Mouse (Mus musculus) granulocyte monocyte progenitor cell, adult 5-6 weeks (primary cell): ENCODE measurements around the gene Speer4c. TPM values are rescaled to one million over a fixed set of nuclear protein-coding genes. Genes with fewer than 3 reads are reported as not detected.
"Not testable (repeated sequence)": the region's sequence is repeated elsewhere in the genome, so short reads cannot be mapped to it uniquely, and the experiment has no call there.

Experiments used
- ATAC-seq: replicated peaks from 2 replicates; pipeline ENCODE4 v1.8.0; 2016; ENCODE audit warnings: mild to moderate bottlenecking, moderate TSS enrichment, inconsistent platforms; ENCODE audit not compliant: poor library complexity, severe bottlenecking
- total RNA-seq, 2 experiments: library from RNA; stranded (forward) in 1 of 2; stranded (reverse) in 1 of 2; fragments of 200-712, 200-1000 nt in 1 of 2; fragments of >200 nt in 1 of 2; fragmentation: Nextera tagmentation in 1 of 2; gene quantifications; 2 replicates each; pipeline ENCODE4 v1.2.3; 2014 to 2017

Gene Speer4c
- total RNA-seq (2014; fragmentation: Nextera tagmentation) (not detected in 2 replicates), total RNA-seq (2017) (not detected in 2 replicates)

- not testable (repeated sequence) for ATAC-seq
These were observed at the start of gene Speer4c for GRCm38 (mm10) chr5:15714171-15714570. TSS of gene Speer4c (minus strand) at chr5:15714271.

DNA sequence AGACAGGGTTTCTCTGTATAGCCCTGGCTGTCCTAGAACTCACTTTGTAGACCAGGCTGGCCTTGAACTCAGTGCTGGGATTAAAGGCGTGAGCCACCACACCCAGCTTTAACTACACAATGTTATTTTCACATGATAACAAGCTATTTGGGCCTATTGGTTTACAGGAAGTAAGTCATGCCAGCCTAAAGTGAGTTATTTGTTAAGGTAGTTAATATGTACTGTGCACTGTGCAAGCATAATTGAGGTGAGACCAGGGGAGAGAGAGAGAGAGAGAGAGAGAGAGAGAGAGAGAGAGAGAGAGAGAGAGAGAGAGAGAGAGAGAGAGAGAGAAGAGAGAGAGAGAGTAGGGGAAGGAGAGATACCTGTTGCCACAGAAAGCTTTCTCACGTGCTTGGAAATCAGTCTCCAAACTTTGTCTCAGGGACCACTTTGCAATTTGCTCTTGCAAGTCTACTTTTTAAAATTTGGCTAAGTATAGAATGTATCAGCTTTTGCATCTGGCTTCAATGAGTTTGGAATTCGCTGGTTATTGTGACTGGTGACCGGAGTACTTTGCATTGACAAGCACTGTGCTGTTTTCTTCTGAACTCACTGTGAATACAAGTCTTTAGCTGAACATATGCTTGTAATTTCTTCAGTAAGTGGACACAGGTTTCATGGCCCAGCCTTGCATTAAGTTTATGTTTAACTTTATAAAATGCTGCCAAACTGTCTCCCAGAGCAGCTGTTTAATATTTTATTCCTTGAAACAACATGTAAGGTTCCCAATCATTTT, 33.6 kb upstream of the Speer4c start:
- no peak for ATAC-seq

- ATAC-seq = no peak
These were observed 20.2 kb upstream of the Speer4c start for GRCm38 (mm10) chr5:15734097-15734867.

DNA sequence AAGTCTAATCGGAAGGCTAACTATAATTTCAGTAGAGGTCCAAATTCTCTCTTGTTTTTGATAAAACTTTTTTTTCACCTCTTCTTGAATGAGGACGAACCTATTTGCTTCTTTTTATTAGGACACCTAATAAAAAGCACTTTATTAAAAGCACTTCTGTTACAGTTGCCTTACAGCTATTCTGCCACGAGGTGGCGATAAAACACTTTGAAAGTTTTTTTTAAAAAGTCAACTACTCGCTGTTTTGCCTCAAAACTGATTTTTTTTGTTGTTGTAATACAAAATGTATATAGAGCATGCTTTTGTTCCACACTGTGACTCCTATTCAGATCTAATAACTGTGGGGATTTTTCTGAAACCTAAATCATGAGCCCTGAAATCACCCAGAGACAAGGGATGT, 11.2 kb downstream of the Speer4c start:
- ATAC-seq = not testable (repeated sequence)

- ATAC-seq = not testable (repeated sequence)
These were observed 16.4 kb downstream of the Speer4c start for GRCm38 (mm10) chr5:15697719-15698118.

GRCm38 (mm10) chr5:15691849-15692248, 22.2 kb downstream of the Speer4c start:
- not testable (repeated sequence) for ATAC-seq

DNA sequence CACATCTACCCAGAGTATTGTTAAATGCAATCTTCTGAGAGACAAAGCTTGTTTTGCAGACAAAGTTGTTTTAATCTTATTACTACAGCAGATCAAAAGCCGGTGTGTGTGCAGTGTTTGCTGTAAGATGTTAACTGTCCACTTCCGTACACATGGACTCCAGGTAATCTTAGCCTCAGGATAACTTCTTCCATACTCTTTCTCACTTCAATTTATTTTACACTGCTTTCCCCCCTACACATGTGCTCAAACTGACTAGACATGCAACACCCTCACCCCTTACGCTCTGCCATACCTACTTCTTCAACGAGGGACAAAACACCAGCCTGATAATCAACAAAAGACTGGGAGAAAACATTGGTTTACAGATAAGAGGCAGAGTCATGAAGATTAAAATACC, 23.2 kb downstream of the Speer4c start:
- ATAC-seq = not testable (repeated sequence)

DNA sequence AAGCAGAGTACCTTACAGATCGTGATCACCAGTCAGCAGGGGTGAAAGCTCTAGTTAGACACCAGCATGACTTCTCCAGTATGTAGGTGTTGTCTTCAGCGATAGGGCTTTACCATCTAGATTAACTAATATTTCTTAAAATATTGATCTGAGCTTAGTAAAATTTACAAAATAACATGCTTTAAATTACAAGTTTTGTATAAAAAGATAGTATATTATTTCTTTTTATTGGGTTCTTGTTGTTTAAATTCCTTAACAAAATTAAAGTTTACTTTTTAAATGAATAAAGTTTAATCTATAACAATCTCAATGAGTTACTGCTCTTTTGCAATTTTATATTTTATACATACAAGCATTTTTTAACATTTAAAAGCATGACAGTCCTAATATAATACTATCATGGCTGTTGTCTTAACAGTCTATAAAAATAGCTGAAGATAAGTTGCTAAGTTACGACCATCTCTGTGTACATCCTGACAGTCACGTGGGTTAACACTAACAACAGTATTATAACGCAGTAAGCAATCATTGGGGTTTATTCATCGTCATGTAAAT, 24.3 kb downstream of the Speer4c start:
- not testable (repeated sequence) for ATAC-seq

GRCm38 (mm10) chr5:15688874-15689658, 25.0 kb downstream of the Speer4c start:
- ATAC-seq = not testable (repeated sequence)

GRCm38 (mm10) chr5:15681301-15682035, 32.6 kb downstream of the Speer4c start:
- not testable (repeated sequence) for ATAC-seq

DNA sequence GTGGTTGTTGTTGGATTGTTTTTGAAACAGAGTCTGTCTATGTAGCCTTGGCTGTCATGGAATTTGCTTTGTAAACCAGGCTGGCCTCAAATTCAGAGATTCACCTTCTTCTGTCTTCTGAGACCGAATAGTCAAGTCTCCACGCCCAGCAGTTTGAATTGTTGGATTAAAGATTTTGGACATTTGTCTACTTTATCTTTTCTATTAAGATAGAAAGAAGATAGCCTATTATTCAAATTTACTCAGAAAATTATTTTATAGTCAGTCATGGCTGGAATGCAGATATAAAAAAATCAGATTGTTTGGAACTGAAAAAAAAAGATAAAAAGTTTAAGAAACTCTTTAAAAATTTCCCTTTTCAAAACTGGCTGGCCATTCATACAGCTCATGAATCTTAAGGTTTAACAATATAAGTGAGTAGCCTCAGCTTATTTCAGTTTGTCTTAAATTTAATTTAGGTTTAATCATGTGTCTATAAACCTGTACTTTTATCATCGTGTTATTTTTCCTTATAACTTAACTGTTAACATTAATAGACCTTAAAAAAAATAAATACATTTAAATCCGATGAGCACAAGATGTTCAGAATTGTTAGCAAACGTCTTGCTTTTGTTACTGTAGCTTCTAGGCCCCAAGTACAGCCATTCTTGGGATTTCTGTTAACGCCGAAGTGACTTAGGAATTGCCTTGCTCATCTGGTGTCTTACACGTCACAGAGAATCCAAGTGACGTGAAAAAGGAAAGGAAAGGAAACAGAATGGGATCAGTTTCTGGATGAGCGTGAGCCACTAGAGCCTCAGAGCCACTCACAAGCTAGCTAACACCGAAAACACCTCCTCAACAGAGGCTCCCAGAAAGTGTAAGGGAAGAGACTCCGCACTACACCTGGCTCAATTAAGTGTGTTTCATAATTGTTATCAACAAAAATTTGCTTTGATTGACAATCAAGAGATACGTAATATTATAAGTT, 33.8 kb downstream of the Speer4c start:
- not testable (repeated sequence) for ATAC-seq

- ATAC-seq = not testable (repeated sequence)
These were observed 35.2 kb downstream of the Speer4c start for GRCm38 (mm10) chr5:15678907-15679306.

DNA sequence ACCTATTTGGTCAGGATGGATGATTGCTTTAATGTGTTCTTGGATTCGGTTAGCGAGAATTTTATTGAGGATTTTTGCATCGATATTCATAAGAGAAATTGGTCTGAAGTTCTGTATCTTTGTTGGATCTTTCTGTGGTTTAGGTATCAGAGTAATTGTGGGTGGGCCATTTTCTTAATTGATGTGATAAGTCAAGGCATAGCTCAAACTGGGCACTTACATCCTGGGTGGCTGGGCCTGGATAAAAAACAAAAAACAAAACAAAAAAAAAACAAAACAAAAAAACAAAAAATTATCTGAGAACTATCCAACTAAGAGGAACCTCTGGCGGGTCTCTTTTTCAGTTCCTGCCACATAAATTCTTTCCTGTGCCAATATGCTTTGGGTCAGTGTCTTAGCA, 36.3 kb downstream of the Speer4c start:
- not testable (repeated sequence) for ATAC-seq

- ATAC-seq = not testable (repeated sequence)
These were observed 39.4 kb downstream of the Speer4c start for GRCm38 (mm10) chr5:15674429-15675244.

- not testable (repeated sequence) for ATAC-seq
These were observed 40.1 kb downstream of the Speer4c start for GRCm38 (mm10) chr5:15673989-15674388.

- ATAC-seq = not testable (repeated sequence)
These were observed 43.3 kb downstream of the Speer4c start for GRCm38 (mm10) chr5:15670789-15671188.

DNA sequence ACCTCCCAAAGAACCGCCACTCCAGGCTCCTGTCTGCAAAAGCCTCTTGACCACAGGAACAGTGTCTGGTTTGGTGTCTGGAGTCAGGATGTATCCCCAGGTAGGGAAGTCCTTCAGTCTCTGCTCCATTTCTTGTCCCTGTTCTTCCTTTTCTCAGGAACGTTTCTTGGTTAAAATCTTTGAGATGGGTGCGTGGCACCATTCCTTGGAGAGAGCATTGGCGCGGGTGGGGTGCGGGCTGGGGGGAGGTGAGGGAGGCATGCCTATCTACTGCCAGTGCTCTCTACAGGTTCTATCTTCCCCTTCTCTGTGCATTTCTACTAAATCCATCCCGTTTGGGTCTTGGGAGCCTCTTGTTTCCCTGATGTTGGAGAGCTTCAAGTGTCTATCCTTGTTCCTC, 50.2 kb downstream of the Speer4c start:
- not testable (repeated sequence) for ATAC-seq
